Mouse (Mus musculus) kidney, adult 11 months (tissue): ENCODE data around the gene Ltn1.

ENCODE experiments used
- DNase-seq: peaks from one replicate; pipeline ENCODE4 v3.0.0; 2022

Ltn1 gene

DNA sequence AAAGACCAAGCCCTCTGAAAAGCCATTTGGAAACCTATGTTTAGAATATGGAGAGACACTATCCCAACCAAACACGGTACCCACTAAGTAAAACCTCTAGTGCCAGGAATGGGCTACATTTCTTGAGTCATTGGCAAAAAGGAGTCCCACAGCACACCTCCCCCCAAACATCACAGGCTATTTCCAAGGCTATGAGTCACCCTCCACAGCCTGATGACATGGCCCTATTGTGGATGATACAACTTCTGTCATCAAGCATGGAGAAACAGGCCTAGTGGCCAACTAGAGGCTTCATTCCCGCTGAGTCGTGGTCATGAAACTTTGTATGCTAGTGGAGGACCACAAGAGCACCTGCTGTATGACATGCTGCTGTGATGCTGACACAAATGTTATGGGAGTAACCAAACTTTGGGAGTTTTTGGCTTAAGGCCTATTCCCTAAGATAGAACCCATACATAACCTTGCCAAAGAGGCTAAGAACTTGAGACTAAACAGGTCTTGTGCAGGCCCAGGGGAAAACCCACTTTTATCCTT lies 44.9 kb downstream of the Ltn1 start:
- no peak for DNase-seq

DNA sequence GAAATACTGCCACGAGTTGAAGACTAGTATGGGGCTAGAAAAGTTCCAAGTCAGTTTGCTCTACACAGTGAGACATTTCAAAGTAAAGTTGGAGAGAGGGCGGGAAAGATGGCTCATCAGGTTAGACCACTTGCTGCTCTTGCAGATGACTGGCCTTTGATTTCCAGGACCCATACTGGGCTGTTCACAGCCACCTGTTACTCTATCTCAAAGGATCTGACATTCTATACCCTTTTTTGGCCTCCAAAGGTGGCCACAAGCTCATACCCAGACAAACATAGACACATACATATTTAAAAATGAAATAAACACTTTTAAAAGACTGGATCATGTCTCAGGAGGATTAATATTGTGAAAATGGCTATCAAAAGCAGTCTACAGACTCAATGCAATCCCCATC lies 48.0 kb downstream of the Ltn1 start:
- no peak for DNase-seq

DNA sequence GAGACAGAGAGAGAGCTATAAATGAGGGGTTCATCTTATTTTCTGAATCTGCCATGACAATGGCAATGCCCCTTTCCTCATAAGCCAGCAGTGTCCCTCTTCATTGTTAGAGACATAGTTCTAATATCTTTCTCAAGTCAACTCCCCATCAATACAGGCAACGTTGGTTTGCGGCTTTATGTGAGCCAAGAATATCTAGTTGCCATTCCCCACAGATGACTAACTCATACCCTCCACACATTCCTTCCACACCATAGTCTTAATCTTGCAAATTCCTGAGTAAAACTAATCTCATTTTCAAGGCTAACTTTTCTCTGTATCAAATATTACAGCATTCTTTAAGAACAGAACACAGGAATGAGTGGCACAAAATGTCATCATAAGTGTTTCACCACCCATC lies 49.4 kb downstream of the Ltn1 start:
- DNase-seq: no peak

DNA sequence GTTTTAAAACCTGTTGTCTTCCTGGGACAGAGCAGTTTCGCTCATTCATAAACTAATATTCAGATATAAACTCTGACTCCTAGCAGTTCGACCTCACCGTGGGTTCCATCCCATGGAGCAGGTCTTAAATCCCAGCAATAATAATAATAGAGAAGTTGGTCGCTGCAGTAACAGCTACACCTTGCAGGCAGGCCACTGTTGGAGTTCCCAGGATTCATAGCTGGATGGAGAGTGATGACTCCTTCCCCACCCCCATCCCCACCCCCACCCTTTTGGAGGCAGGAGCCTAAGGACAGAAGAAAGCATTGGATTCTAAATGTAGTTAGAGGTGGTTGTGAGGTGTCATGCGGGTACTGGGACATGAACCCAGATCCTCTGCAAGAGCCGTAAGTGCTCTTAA lies 66.0 kb downstream of the Ltn1 start:
- no peak for DNase-seq

DNA sequence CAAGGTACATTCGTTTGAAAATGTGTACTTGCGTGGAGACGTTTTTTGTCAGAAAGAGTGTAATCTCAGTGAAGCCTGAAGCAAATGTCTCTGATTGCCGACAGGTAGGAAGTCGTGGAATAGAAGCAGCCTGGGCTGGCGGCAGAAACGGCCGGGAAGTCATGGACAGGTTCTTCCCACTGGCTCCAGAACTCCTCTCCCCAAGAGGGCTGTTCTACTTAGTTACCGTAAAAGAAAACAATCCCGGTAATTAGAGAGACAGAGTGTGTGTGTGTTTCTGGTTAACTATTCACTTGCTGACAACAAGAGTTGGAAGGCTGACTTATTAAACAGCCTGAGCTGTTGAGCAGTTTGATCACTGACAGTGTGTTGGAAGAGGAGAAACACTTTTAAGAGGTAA lies 66.4 kb downstream of the Ltn1 start:
- peak; percentile 63 for DNase-seq

DNA sequence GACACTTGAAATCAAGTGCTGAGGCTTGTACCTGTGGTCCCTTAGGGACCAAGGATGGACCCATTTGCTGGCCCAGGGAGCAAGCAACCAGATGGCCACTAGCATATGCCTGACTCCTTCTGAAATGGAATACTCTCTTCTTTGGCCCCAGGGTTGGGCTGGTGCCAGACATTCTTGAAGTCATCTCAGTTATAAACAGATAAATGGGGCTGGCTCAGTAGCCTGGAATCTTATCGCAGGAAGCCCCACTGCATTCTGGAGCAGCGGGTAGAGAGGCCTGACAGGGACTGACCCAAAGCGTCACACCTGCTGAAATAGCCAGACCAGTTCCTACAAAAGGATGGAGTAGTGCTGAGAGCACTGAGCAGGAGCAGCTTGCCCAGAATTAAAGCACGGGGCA lies 68.2 kb downstream of the Ltn1 start:
- DNase-seq: peak; percentile 31

DNA sequence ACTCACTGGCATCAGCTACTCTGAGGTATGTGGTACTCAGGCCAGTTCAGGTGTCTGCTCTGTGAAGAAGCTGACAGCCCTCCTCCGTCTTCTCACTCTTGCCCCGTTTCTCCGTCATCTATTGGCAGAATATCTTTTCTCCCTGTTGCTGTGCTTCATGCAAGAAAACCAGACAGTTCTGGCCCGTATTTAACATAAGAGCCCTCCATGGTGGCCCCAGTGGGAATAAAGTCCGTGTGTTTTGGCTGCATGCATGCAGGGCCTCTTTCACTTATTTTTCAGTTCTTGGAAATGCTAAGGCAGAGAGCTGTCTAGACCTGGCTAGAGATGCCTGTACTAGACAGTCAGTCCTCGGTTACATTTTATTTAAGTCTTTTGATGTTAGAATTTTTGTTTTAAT lies 72.3 kb downstream of the Ltn1 start:
- no peak for DNase-seq

DNA sequence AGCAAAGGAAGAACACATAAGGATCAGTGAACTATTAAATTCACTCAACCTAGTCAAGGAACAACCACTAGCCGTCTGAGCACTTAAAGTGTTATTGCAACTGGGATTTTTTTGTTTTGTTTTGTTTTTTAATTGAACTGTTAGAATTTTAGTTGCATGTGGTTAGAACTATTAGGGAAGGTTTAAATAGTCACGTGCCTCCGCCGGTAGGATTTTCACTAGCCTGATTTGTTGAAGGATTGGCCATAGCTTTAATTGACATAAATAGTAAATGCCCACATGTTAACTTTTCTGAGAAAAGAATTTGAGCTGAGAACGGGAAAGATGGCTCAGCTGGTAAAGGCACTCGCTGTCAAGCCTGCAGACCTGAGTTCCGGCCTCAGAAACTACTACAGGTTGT lies 77.7 kb downstream of the Ltn1 start:
- DNase-seq: no peak

DNA sequence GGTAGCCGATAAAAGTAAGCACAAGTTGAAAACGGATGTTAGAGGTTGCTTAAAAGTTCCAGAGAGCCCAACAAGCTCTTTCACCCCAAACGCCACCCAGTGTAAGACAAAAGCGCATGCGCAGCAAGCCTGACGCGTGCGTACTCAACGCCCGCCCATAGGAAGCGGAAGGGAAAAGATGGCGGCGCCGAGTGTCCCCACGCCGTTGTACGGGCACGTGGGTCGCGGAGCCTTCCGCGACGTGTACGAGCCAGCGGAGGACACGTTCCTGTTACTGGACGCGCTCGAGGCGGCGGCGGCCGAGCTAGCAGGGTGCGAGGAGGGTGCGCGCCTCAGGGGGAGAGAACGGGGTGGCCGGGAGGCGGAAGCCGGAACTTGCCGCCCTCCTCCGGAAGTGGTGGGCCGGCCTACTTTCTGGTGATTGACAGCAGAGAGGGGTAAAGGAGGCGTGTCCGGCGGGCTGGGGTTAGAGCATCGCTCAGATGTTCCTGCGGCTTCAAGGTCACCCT lies 78.3 kb downstream of the Ltn1 start, which contains the start of gene N6amt1:
N6amt1 (plus strand) TSS at position 111 of the 509 bp plus-strand sequence.
- DNase-seq: peak; percentile 93

DNA sequence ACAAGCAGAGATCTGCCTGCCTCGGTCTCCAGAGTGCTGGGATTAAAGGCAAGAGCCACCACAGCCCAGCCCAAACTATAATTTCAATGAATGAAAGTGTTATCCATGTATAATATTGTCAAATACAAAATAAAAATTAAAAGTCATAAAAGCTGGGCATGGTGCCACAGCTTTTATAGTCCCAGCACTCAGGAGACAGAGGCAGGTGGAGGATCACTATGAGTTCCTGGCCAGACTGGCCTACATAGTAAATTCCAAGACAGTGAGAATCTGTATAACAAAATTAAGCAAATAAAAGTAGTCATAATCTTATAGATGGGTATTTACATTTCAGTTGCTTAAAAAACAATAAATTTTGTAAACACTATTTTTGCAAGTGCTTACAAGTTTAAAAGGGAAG lies 78.8 kb downstream of the Ltn1 start:
- DNase-seq: no peak

DNA sequence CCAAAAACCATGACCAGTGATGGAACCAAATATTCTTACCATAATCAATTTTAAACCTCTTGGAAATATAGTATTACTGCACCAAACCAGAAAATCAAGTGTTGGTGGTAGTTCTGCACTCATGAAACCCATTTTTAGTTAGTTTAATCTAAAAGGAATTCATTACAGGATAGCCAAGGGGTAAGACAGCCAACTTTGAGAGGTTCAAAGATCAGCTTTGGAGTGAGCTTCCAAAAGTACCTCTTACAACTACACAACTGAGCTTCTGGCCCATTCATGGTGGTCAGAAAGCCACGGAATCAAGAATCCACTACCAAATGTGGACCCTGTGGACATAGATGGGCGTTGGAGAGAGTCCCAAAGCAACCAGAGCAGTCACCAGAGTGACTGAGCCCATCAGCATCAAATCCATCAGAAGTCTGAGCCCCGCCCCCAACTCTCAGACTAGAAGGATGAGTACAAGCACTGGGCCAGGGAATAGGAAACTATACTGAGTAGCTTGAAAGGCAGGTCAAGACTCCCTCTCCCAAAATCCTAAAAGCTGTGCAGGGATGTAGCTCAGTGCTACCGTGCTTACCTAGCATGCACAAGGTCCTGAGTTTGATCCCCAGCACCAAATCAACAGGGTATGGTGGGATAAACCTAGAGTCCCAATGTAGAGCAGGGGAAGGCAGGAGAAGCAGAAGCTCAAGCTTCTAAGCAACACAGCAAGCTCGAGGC lies 80.9 kb downstream of the Ltn1 start:
- DNase-seq: no peak

DNA sequence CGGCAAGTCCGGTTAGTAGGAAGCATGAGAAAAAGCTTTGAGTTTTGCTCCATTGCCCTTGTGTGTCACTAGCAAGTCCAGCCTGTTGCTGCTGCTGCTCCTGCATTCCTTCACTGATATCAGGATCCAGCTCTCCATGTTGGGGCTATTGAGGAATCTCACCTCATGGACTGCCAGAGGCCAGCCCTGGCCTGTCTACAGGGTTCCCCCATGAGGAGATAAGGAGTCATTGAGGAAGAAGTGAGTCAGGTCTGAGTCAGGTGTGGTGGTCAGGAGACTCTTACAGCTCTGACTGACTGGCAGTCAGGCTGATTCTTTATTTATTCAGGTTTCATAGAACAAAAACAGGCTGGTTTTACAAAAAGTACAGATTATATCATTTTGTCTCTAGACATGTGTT lies 84.3 kb downstream of the Ltn1 start:
- no peak for DNase-seq

DNA sequence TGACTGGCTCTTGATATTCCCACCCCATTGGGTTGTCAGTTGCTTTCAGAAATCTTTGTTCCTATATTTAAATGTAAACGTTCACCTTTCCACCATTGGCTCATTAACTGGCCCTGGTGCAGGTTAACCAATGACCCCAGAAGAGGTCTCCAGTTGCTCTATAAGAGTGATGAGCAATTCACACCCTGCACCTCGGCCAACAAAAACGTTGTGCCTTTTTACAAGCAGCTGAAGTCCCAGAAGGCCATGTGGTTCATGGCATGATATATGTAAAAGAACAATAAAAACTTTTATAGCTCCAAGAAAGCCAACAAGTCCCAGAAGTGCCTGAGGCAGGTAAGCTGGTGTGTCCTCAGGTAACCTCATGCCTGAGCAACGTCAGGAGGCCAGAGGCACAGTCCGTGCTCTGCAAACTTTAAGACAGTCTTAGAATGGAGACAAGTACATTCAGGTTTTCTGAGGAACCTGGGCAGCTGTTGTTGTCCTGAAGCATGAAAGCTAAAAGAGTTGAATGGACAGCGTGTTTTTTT lies 91.3 kb downstream of the Ltn1 start:
- no peak for DNase-seq

DNA sequence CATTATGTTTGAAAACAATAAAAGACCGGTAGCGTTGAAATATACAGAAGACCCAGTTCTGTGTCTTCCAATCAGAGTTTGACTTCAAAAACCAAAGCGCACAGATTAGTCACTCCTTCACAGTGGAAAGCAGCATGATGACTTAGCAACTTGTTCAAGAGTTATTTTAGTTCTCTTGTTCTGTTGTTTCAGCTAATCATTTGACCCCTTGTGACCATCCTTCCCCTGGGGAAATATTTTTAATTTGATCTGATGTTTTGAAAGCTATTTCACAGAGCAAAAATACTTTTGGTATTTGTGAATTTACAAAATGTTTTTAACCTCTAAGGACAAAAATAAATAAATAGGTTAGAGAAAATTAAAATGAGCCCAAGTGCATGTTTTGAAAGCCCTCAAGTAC lies 97.7 kb downstream of the Ltn1 start:
- no peak for DNase-seq

DNA sequence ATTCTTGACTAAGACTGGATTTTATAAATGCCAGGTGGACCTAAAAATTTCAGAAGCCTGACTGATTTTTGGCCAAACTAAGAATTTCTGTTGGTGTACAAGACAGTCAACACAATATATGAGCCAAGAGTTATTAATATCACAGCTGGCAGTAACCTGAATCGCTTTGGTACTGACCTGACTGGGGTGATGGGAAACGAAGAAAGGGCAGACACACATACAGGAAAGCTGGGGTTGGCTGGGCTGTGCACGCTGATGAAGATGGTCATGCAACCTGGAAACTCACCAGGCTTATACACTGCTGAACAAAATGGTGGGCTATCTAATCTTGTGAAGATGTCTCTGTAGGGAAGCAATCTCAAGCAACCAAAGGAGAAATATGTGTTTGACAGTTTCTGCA lies 102.4 kb downstream of the Ltn1 start:
- no peak for DNase-seq
